Mouse (Mus musculus): Measurements from ENCODE around the gene Zfp764.
"Not testable (repeated sequence)": the region's sequence is repeated elsewhere in the genome, so short reads cannot be mapped to it uniquely, and the experiment has no call there.

- TF ChIP-seq CTCF (IDR thresholded peaks at IDR 0.05; ENCODE audit: low read depth, low read length); TAL1 (conservative IDR thresholded peaks at IDR 0.05; ENCODE audit: low read depth, low read length): not testable (repeated sequence)
These were observed 2.5 kb downstream of the Zfp764 start for GRCm38 (mm10) chr7:127404101-127404500.

Data from G1E (cell line).